Mouse (Mus musculus): ENCODE measurements around the gene Hoxa9. TPM values are rescaled to one million over a fixed set of nuclear protein-coding genes. Genes with fewer than 3 reads are reported as not detected.

Hoxa9 gene
- polyA plus RNA-seq, 1 experiment, result 1.7 TPM

DNA sequence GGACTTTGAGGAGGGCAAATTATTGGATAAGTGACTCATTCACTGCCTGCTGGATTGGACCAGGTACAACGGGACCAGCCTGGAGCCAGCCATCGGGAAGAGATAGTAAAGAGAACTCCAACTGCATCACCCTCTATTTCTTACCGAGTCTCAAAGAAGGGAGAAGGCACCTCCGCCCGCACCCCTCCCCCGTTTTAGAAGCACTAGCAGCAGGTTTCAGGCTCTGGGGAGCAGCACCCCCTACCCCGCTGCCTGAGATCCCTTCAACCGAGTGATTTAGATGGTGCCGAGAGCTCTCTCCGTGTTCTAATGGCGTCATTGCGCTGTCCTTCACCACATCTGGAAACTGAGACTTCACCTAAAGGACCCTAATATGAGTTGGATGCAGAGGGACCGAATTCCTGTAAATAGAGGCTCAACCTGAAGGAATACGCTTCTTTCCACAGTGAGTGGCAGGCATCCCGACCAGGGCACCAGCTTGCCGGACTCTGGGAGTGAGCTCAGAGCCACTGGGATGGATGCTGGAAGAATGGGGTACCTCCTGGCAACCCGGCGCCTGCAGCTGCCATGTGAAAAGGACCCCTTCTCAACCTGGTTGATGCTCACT, 34.5 kb upstream of the Hoxa9 start:
- Histone ChIP-seq H3K4me3 (ENCODE audit: insufficient read depth, low read depth, low read length) (no peak overlapping the region), H3K4me1 (ENCODE audit: control insufficient read depth, insufficient read depth, insufficient read length, low read length) (no peaks in the 10 kb centered on the region), H3K27ac (replicated peaks; ENCODE audit: low read depth, low read length) (no peak overlapping the region)

DNA sequence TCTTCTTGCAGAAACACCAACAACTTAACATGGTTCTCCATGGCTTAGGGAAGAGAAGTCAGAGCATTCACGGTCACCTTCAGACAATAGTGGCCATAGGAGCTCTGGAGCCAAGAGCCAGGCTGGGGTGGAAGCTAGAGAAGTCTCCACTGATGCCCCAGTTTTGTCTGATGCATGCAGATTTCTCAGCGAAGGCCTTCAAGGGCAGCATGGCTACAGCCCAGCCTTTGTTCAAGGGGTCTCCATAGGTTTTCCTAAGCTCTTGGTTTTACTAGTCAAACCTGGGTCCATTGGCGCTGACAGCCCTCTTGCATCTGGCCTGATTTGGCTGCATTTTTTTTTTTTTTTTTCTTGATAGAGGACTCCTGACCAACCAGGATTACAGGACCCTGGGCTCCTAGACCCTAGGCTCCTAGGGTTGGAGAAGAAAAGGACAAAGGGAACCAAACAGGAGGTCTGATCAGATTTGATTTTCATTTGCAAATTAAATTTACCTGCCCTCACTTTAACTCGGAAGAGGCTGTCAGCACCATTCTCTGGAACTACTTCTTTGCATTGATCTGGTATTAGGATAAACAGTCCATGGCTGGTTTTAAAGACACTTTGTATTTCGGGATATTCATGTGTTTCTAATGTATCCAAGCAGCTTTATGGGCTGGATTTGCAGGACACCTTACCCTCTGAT, 33.4 kb upstream of the Hoxa9 start:
- Histone ChIP-seq H3K4me3 (ENCODE audit: insufficient read depth, low read depth, low read length) (no peak overlapping the region), H3K4me1 (ENCODE audit: control insufficient read depth, insufficient read depth, insufficient read length, low read length) (no peaks in the 10 kb centered on the region), H3K27ac (replicated peaks; ENCODE audit: low read depth, low read length) (no peak overlapping the region)

DNA sequence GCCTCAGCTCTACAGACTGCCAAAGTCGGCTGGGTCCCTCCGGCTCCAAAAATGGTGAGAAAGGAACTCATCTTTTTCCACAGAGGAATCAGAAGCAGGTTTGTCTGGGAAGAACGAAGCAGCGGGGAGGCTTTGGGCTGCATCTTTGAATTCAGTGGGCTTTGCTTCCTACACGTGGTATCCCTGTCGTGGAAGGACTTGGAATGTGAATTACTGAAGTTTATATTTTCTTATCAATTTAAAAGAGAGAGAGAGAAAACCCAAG, 32.4 kb upstream of the Hoxa9 start:
- Histone ChIP-seq H3K4me1 (ENCODE audit: control insufficient read depth, insufficient read depth, insufficient read length, low read length) (no peaks in the 10 kb centered on the region), H3K4me3 (ENCODE audit: insufficient read depth, low read depth, low read length) (no peak overlapping the region), H3K27ac (replicated peaks; ENCODE audit: low read depth, low read length) (no peak overlapping the region)

DNA sequence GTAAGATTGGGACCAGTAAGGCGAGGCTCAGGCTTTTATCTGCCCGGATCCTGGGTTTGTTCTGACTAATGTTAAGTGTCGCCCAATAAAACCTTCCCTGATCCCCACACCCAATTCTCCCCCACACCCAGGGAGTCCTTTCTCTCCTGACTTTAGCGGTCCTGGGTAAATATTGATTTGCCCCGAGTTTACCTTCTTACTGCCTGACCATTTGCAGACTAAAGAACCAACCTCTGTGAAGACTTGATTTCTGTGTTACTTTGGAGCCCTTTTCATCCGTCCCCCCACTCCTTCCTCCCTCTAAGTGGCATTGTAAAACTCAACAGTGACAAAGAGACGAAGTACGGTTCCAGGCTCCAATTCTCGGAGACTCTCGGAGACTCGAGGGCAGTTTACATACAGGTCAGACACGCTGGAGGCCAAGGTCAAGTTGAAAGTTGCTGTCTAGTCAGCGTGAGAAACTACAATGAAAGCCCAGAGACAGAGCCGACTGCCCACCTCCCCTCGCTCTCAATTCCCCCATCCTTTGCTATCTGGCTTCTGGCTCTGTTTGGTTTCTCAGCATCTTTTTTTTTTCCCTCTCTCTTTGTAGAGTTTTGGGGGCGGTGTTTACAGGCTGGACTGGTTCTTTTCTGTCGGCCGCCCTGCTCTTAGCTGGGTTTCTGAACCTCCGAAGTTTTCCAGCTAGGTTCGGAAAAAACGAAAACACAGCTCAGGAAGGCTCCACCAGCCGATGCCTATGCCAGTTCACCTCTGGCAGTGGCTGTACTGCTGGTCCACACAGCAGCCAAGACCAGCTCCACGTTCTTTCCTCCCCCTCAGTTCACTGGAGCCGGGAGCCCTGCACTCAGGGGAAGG, 31.8 kb upstream of the Hoxa9 start:
- H3K4me1 ChIP-seq (ENCODE audit: control insufficient read depth, insufficient read depth, insufficient read length, low read length), result no peaks in the 10 kb centered on the region
- no peak overlapping the region for H3K4me3 ChIP-seq (ENCODE audit: insufficient read depth, low read depth, low read length)
- no peak overlapping the region for H3K27ac ChIP-seq (replicated peaks; ENCODE audit: low read depth, low read length)

- no peak overlapping the region for H3K4me3 ChIP-seq (ENCODE audit: insufficient read depth, low read depth, low read length)
- H3K27ac ChIP-seq (replicated peaks; ENCODE audit: low read depth, low read length), result no peak overlapping the region
- H3K4me1 ChIP-seq (ENCODE audit: control insufficient read depth, insufficient read depth, insufficient read length, low read length), result no peaks in the 10 kb centered on the region
These were observed 31.0 kb upstream of the Hoxa9 start for GRCm38 (mm10) chr6:52261751-52262462.

- H3K4me1 ChIP-seq (ENCODE audit: control insufficient read depth, insufficient read depth, insufficient read length, low read length), result no peaks in the 10 kb centered on the region
- no peak within 1 kb of the TSS for H3K27ac ChIP-seq (replicated peaks; ENCODE audit: low read depth, low read length)
- peak within 1 kb of the TSS; percentile 38 for H3K4me3 ChIP-seq (ENCODE audit: insufficient read depth, low read depth, low read length)
These were observed 30.0 kb upstream of the Hoxa9 start, which contains the start of gene Hoxa13 for GRCm38 (mm10) chr6:52260654-52261575. TSS of gene Hoxa13 (minus strand) at chr6:52260880.

DNA sequence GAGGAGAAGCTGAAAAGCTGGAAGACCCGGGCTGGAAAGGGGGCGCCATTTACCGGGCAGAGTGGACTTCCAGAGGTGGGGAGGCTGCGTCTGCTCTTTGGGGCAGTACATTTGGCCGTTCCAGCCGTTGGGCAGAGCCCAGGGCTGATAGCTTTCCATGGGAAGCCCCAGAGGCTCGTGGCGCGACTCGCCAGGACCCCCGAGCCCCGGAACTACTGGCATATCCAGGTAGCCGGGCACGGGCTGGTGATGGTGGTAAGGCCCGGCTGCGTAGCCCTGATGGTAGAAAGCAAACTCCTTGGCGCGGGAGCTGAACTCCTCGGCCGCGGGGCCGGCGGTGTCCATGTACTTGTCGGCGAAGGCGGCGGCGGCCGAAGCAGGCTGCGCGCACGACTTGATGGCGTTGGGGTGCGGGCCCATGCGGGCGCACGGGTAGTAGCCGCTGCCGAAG, 28.9 kb upstream of the Hoxa9 start:
- H3K4me3 ChIP-seq (ENCODE audit: insufficient read depth, low read depth, low read length), result peak overlapping the region; percentile 20; the same call in 1 of the 2 replicates
- H3K4me1 ChIP-seq (ENCODE audit: control insufficient read depth, insufficient read depth, insufficient read length, low read length), result no peaks in the 10 kb centered on the region
- no peak overlapping the region for H3K27ac ChIP-seq (replicated peaks; ENCODE audit: low read depth, low read length)

- H3K27ac ChIP-seq (replicated peaks; ENCODE audit: low read depth, low read length), result no peak overlapping the region
- H3K4me3 ChIP-seq (ENCODE audit: insufficient read depth, low read depth, low read length), result no peak overlapping the region
- H3K4me1 ChIP-seq (ENCODE audit: control insufficient read depth, insufficient read depth, insufficient read length, low read length), result no peaks in the 10 kb centered on the region
These were observed 28.3 kb upstream of the Hoxa9 start for GRCm38 (mm10) chr6:52259081-52259790.

GRCm38 (mm10) chr6:52256956-52257355, 26.1 kb upstream of the Hoxa9 start:
- Histone ChIP-seq H3K4me3 (ENCODE audit: insufficient read depth, low read depth, low read length) (no peak overlapping the region), H3K27ac (replicated peaks; ENCODE audit: low read depth, low read length) (no peak overlapping the region), H3K4me1 (ENCODE audit: control insufficient read depth, insufficient read depth, insufficient read length, low read length) (no peaks in the 10 kb centered on the region)

GRCm38 (mm10) chr6:52253511-52254500, 22.9 kb upstream of the Hoxa9 start:
- Histone ChIP-seq H3K27ac (replicated peaks; ENCODE audit: low read depth, low read length) (no peak overlapping the region), H3K4me1 (ENCODE audit: control insufficient read depth, insufficient read depth, insufficient read length, low read length) (no peaks in the 10 kb centered on the region), H3K4me3 (ENCODE audit: insufficient read depth, low read depth, low read length) (no peak overlapping the region)

GRCm38 (mm10) chr6:52252775-52253376, 22.0 kb upstream of the Hoxa9 start:
- H3K4me3 ChIP-seq (ENCODE audit: insufficient read depth, low read depth, low read length), result no peak overlapping the region
- no peaks in the 10 kb centered on the region for H3K4me1 ChIP-seq (ENCODE audit: control insufficient read depth, insufficient read depth, insufficient read length, low read length)
- H3K27ac ChIP-seq (replicated peaks; ENCODE audit: low read depth, low read length), result no peak overlapping the region

DNA sequence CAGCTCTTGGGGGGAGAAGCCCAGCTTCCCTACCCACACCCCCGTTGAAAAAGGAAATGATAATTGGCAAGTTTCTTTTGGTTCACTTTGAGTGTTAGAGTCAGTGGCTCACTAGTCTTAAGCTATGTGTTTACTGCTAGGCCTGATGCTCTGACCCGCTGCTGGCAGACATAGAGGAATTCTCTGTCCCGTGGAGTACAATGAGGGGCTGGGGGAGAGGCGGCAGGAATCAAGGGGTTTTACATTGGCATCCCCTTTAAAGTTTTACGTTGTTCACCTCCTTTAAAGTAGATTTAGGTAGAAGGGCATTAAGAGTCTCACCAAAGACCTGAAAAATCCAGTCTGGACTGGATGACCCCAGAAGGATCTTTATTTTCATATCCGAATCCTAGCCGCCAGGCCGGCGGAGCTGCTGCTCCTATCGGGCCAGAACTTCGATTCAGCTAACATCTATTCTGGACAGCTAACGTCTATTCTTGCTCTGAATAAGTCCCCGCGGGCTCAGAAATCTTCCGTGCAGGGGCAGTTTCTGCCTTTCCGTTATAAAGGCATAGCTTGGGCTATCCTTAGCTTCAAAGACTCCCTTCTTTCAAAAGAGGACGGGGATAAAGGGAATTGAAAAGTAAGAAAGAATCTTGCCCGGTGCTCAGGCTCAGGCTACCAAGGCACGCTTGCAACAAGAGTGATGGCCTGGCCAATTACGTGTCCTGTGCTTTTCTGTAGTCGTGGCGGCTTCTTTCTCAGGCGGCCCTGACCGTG, 21.3 kb upstream of the Hoxa9 start:
- H3K4me3 ChIP-seq (ENCODE audit: insufficient read depth, low read depth, low read length), result no peak overlapping the region
- H3K27ac ChIP-seq (replicated peaks; ENCODE audit: low read depth, low read length), result no peak overlapping the region

More for the DNA sequence above, 21.3 kb upstream of the Hoxa9 start:
- no peaks in the 10 kb centered on the region for H3K4me1 ChIP-seq (ENCODE audit: control insufficient read depth, insufficient read depth, insufficient read length, low read length)
